ENCODE assay signal across 21 mouse cellular contexts in genomic region chr2:130851363-130852246, GRCm38 (mm10). TPM values are rescaled to one million over a fixed set of nuclear protein-coding genes. Genes with fewer than 3 reads are reported as not detected.
DNase-seq lines count a peak whose midpoint lies in the region; ATAC-seq and TF ChIP-seq lines count a peak whose summit lies in the region.
"Had no signal": no experiment of that assay in that cellular context is flagged by ENCODE, and none has a peak within 500 bp of the region (broad histone marks: within the 10 kb centered on the region; RNA-seq: fewer than 3 reads in every experiment).

No protein-coding gene starts in this region.

- WGBS in limb, embryonic 12.5 days: 76% methylated on average over 9 of the region's 9 CpGs
- WGBS in limb, embryonic 10.5 days: 87% methylated on average over 9 of the region's 9 CpGs
- WGBS in intestine, embryonic 16.5 days: 67% methylated on average over 9 of the region's 9 CpGs
- WGBS in stomach, embryonic 15.5 days: 68% methylated on average over 9 of the region's 9 CpGs
- WGBS in midbrain, embryonic 13.5 days: 88% methylated on average over 9 of the region's 9 CpGs

- peak overlapping the region; percentile 29; the same call in 1 of the 2 replicates for H3K27ac ChIP-seq in limb, embryonic 12.5 days
- H3K27ac ChIP-seq in limb, embryonic 10.5 days: no peak overlapping the region
- H3K27ac ChIP-seq in bone marrow macrophage, adult 2 months (ENCODE audit: insufficient read depth, low read depth, low read length): peak overlapping the region; percentile 90
- peak overlapping the region; percentile 66 for H3K27ac ChIP-seq in intestine, embryonic 16.5 days (ENCODE audit: low read length)
- no peak overlapping the region for H3K27ac ChIP-seq in stomach, embryonic 15.5 days
- H3K27ac ChIP-seq in midbrain, embryonic 13.5 days: no peak overlapping the region
- H3K27ac ChIP-seq: embryonic facial prominence, embryonic 15.5 days; forebrain, embryonic 15.5 days; heart, adult 2 months; hindbrain, embryonic 12.5 days had no signal

- no peaks in the 10 kb centered on the region for H3K36me3 ChIP-seq in limb, embryonic 12.5 days
- no peaks in the 10 kb centered on the region for H3K36me3 ChIP-seq in limb, embryonic 10.5 days
- H3K36me3 ChIP-seq in intestine, embryonic 16.5 days (ENCODE audit: control insufficient read depth, insufficient read depth, low read length): no peaks in the 10 kb centered on the region
- H3K36me3 ChIP-seq in stomach, embryonic 15.5 days: no peaks in the 10 kb centered on the region
- no peaks in the 10 kb centered on the region for H3K36me3 ChIP-seq in midbrain, embryonic 13.5 days
- H3K36me3 ChIP-seq: embryonic facial prominence, embryonic 15.5 days; forebrain, embryonic 15.5 days; hindbrain, embryonic 12.5 days had no signal

- no peak for ATAC-seq in limb, embryonic 12.5 days (ENCODE audit: insufficient number of reproducible peaks, insufficient read depth, low FRiP score, low TSS enrichment, low read depth)
- peak; percentile 80 for ATAC-seq in intestine, embryonic 16.5 days
- ATAC-seq in stomach, embryonic 15.5 days (ENCODE audit: insufficient read depth, low FRiP score, low read depth): peak; percentile 14; the same call in 1 of the 2 replicates
- no peak for ATAC-seq in midbrain, embryonic 13.5 days
- ATAC-seq: forebrain, embryonic 15.5 days; hindbrain, embryonic 16.5 days had no signal

- H3K4me1 ChIP-seq in limb, embryonic 12.5 days (replicated peaks): no peaks in the 10 kb centered on the region
- no peaks in the 10 kb centered on the region for H3K4me1 ChIP-seq in limb, embryonic 10.5 days
- peaks cover 24% of the 10 kb centered on the region for H3K4me1 ChIP-seq in bone marrow macrophage, adult 2 months (ENCODE audit: control insufficient read depth, insufficient read depth, low read length)
- no peaks in the 10 kb centered on the region for H3K4me1 ChIP-seq in intestine, embryonic 16.5 days (ENCODE audit: control insufficient read depth, insufficient read depth, low read length)
- H3K4me1 ChIP-seq in stomach, embryonic 15.5 days: no peaks in the 10 kb centered on the region
- no peaks in the 10 kb centered on the region for H3K4me1 ChIP-seq in midbrain, embryonic 13.5 days (replicated peaks)
- H3K4me1 ChIP-seq: embryonic facial prominence, embryonic 15.5 days; forebrain, embryonic 15.5 days; hindbrain, embryonic 12.5 days had no signal

- TF ChIP-seq POLR2A in bone marrow macrophage, adult 2 months (IDR thresholded peaks at IDR 0.05; ENCODE audit: borderline replicate concordance, low read depth, low read length): no peak

- H3K9me3 ChIP-seq in limb, embryonic 12.5 days: no peaks in the 10 kb centered on the region
- no peaks in the 10 kb centered on the region for H3K9me3 ChIP-seq in limb, embryonic 10.5 days (replicated peaks)
- no peaks in the 10 kb centered on the region for H3K9me3 ChIP-seq in intestine, embryonic 16.5 days (ENCODE audit: control insufficient read depth, low read length)
- H3K9me3 ChIP-seq in stomach, embryonic 15.5 days: no peaks in the 10 kb centered on the region
- no peaks in the 10 kb centered on the region for H3K9me3 ChIP-seq in midbrain, embryonic 13.5 days
- H3K9me3 ChIP-seq: embryonic facial prominence, embryonic 15.5 days; forebrain, embryonic 15.5 days; hindbrain, embryonic 12.5 days had no signal

- no peak for TF ChIP-seq CTCF in bone marrow macrophage, adult 2 months (IDR thresholded peaks at IDR 0.05; ENCODE audit: low read depth, low read length)

- H3K9ac ChIP-seq in limb, embryonic 12.5 days (replicated peaks): no peak overlapping the region
- H3K9ac ChIP-seq in intestine, embryonic 16.5 days (ENCODE audit: low read depth, low read length): no peak overlapping the region
- H3K9ac ChIP-seq in stomach, embryonic 15.5 days: no peak overlapping the region
- H3K9ac ChIP-seq in midbrain, embryonic 13.5 days (replicated peaks): no peak overlapping the region
- H3K9ac ChIP-seq: embryonic facial prominence, embryonic 15.5 days; forebrain, embryonic 15.5 days; hindbrain, embryonic 12.5 days had no signal

- H3K27me3 ChIP-seq in limb, embryonic 12.5 days: no peaks in the 10 kb centered on the region
- H3K27me3 ChIP-seq in limb, embryonic 10.5 days (ENCODE audit: low read depth, poor library complexity, severe bottlenecking): no peaks in the 10 kb centered on the region; the same call in 1 of the 2 replicates
- no peaks in the 10 kb centered on the region for H3K27me3 ChIP-seq in intestine, embryonic 16.5 days (replicated peaks; ENCODE audit: control insufficient read depth, insufficient read depth, low read length)
- H3K27me3 ChIP-seq in stomach, embryonic 15.5 days (replicated peaks): no peaks in the 10 kb centered on the region
- H3K27me3 ChIP-seq in midbrain, embryonic 13.5 days: no peaks in the 10 kb centered on the region
- H3K27me3 ChIP-seq: embryonic facial prominence, embryonic 15.5 days; forebrain, embryonic 15.5 days; hindbrain, embryonic 12.5 days had no signal

- no peak overlapping the region for H3K4me3 ChIP-seq in limb, embryonic 12.5 days (replicated peaks)
- no peak overlapping the region for H3K4me3 ChIP-seq in limb, embryonic 10.5 days
- H3K4me3 ChIP-seq in bone marrow macrophage, adult 2 months (ENCODE audit: insufficient read depth, low read length): no peak overlapping the region
- H3K4me3 ChIP-seq in intestine, embryonic 16.5 days (ENCODE audit: low read length): no peak overlapping the region
- H3K4me3 ChIP-seq in stomach, embryonic 15.5 days (replicated peaks): no peak overlapping the region
- no peak overlapping the region for H3K4me3 ChIP-seq in midbrain, embryonic 13.5 days (replicated peaks)
- H3K4me3 ChIP-seq: embryonic facial prominence, embryonic 15.5 days; erythroblast, embryonic 14.5 days; forebrain, embryonic 15.5 days; heart, adult 2 months; hindbrain, embryonic 12.5 days had no signal

- H3K4me2 ChIP-seq in limb, embryonic 12.5 days: no peak overlapping the region
- no peak overlapping the region for H3K4me2 ChIP-seq in intestine, embryonic 16.5 days (ENCODE audit: low read depth, low read length)
- no peak overlapping the region for H3K4me2 ChIP-seq in stomach, embryonic 15.5 days
- no peak overlapping the region for H3K4me2 ChIP-seq in midbrain, embryonic 13.5 days (replicated peaks)
- H3K4me2 ChIP-seq: embryonic facial prominence, embryonic 15.5 days; forebrain, embryonic 15.5 days; heart, embryonic 11.5 days; hindbrain, embryonic 12.5 days had no signal

- DNase-seq in limb, embryonic 10.5 days (ENCODE audit: low spot score): no peak
- DNase-seq in left cerebral cortex, adult 11 months (ENCODE audit: low spot score): no peak
- no peak for DNase-seq in kidney, adult 9 months
- DNase-seq: adrenal gland, adult 8-10 months; adrenal gland, postnatal 36 days; cerebellum, adult 11 months; cerebellum, adult 8-10 months; cerebellum, postnatal 14 days; embryo, embryonic 11 days; heart, adult 2 months had no signal

RNA-seq across cellular contexts. Expression of gene 4930402H24Rik, which starts 54.6 kb away (rescaled TPM):
- polyA plus RNA-seq in limb, embryonic 12.5 days (2016; fragmentation: Nextera tagmentation; extraction: Ambion mirVana): 38.1 and 39.7 TPM in 2 replicates
- polyA plus RNA-seq in limb, embryonic 10.5 days (2016; fragmentation: Nextera tagmentation; extraction: Ambion mirVana): 16.2 and 20.5 TPM in 2 replicates
- 22.8 and 27.0 TPM in 2 replicates for polyA plus RNA-seq in bone marrow macrophage, adult 2 months (2012; ENCODE audit: insufficient read depth, insufficient read length, missing spikeins)
- polyA plus RNA-seq in intestine, embryonic 16.5 days (2015; fragmentation: Nextera tagmentation; extraction: Ambion mirVana): 22.6 and 25.9 TPM in 2 replicates
- polyA plus RNA-seq in stomach, embryonic 15.5 days (2015; fragmentation: Nextera tagmentation; extraction: Ambion mirVana): 29.8 and 31.9 TPM in 2 replicates
- 109 and 112 TPM in 2 replicates for polyA plus RNA-seq in midbrain, embryonic 13.5 days (2015; fragmentation: Nextera tagmentation; extraction: Ambion mirVana)

RNA-seq across cellular contexts. Expression of gene Atrn, which starts 54.7 kb away (rescaled TPM):
- 10.8 and 11.7 TPM in 2 replicates for polyA plus RNA-seq in limb, embryonic 12.5 days (2016; fragmentation: Nextera tagmentation; extraction: Ambion mirVana)
- 5.7 and 6.9 TPM in 2 replicates for polyA plus RNA-seq in limb, embryonic 10.5 days (2016; fragmentation: Nextera tagmentation; extraction: Ambion mirVana)
- polyA plus RNA-seq in bone marrow macrophage, adult 2 months (2012; ENCODE audit: insufficient read depth, insufficient read length, missing spikeins): 11.0 and 11.5 TPM in 2 replicates
- 3.1 and 3.3 TPM in 2 replicates for polyA plus RNA-seq in intestine, embryonic 16.5 days (2015; fragmentation: Nextera tagmentation; extraction: Ambion mirVana)
- 5.1 and 6.1 TPM in 2 replicates for polyA plus RNA-seq in stomach, embryonic 15.5 days (2015; fragmentation: Nextera tagmentation; extraction: Ambion mirVana)
- polyA plus RNA-seq in midbrain, embryonic 13.5 days (2015; fragmentation: Nextera tagmentation; extraction: Ambion mirVana): 11.9 and 12.9 TPM in 2 replicates

Comparison
In these comparisons a context has a peak if more than half of its experiments do, and no peak if none do; other contexts are left out.
1. H3K27ac ChIP-seq: peak in limb, embryonic 12.5 days (single experiment), bone marrow macrophage, adult 2 months (single experiment) and intestine, embryonic 16.5 days (single experiment); none in limb, embryonic 10.5 days (single experiment), stomach, embryonic 15.5 days (single experiment) and midbrain, embryonic 13.5 days (single experiment).
2. ATAC-seq: peak in intestine, embryonic 16.5 days (single experiment) and stomach, embryonic 15.5 days (single experiment); none in limb, embryonic 12.5 days (single experiment) and midbrain, embryonic 13.5 days (single experiment).